Mouse (Mus musculus): ENCODE data around the gene Adcy7. TPM values are rescaled to one million over a fixed set of nuclear protein-coding genes. Genes with fewer than 3 reads are reported as not detected.
A peak's percentile ranks its signal among the peaks of the same experiment; 100 is the strongest.

The Adcy7 gene
- polyA plus RNA-seq, 1 experiment from 2014 or later: 5.2 TPM

GRCm38 (mm10) chr8:88285469-88286356, 13.5 kb downstream of the Adcy7 start:
- Histone ChIP-seq H3K4me2 (replicated peaks; ENCODE audit: low read depth) (no peak overlapping the region), H3K4me1 (replicated peaks; ENCODE audit: control insufficient read depth, insufficient read depth) (no peaks in the 10 kb centered on the region; the same call in 1 of the 2 replicates), H3K9ac (ENCODE audit: low read length) (no peak overlapping the region), H3K4me3 (ENCODE audit: low read depth, low read length) (no peak overlapping the region), H3K9me3 (ENCODE audit: control insufficient read depth, low read length) (no peaks in the 10 kb centered on the region), H3K27me3 (ENCODE audit: control insufficient read depth, insufficient read depth, low read length) (no peaks in the 10 kb centered on the region), H3K36me3 (ENCODE audit: control insufficient read depth, insufficient read depth, low read length) (no peaks in the 10 kb centered on the region), H3K27ac (replicated peaks) (no peak overlapping the region)
- no peak for TF ChIP-seq EP300 (optimal IDR thresholded peaks at IDR 0.05)
- peak; percentile 43 for TF ChIP-seq CTCF (IDR thresholded peaks at IDR 0.05; ENCODE audit: low read depth)
- ATAC-seq (ENCODE audit: low FRiP score, low TSS enrichment) (no peak), DNase-seq (ENCODE audit: low spot score) (no peak)
- WGBS: 79% methylated on average over 6 of the region's 8 CpGs

- no peak for DNase-seq (ENCODE audit: low spot score)
Observed at GRCm38 (mm10) chr8:88286421-88286960, 14.3 kb downstream of the Adcy7 start.

GRCm38 (mm10) chr8:88288622-88289242, 16.5 kb downstream of the Adcy7 start:
- no peaks in the 10 kb centered on the region for H3K9me3 ChIP-seq (ENCODE audit: control insufficient read depth, low read length)
- no peak overlapping the region for H3K4me3 ChIP-seq (ENCODE audit: low read depth, low read length)
- no peak overlapping the region for H3K4me2 ChIP-seq (replicated peaks; ENCODE audit: low read depth)
- no peak for DNase-seq (ENCODE audit: low spot score)
- H3K27me3 ChIP-seq (ENCODE audit: control insufficient read depth, insufficient read depth, low read length): no peaks in the 10 kb centered on the region
- no peaks in the 10 kb centered on the region for H3K36me3 ChIP-seq (ENCODE audit: control insufficient read depth, insufficient read depth, low read length)
- 53% methylated on average over 12 of the region's 12 CpGs for WGBS
- H3K4me1 ChIP-seq (replicated peaks; ENCODE audit: control insufficient read depth, insufficient read depth): no peaks in the 10 kb centered on the region
- H3K9ac ChIP-seq (ENCODE audit: low read length): no peak overlapping the region
- H3K27ac ChIP-seq (replicated peaks): peak overlapping the region; percentile 40; the same call in 1 of the 2 replicates
- TF ChIP-seq EP300 (optimal IDR thresholded peaks at IDR 0.05) (no peak), CTCF (IDR thresholded peaks at IDR 0.05; ENCODE audit: low read depth) (no peak)
- peak; percentile 26; the same call in 1 of the 2 replicates for ATAC-seq (ENCODE audit: low FRiP score, low TSS enrichment)

More at GRCm38 (mm10) chr8:88286421-88286960, 14.3 kb downstream of the Adcy7 start:
- Histone ChIP-seq H3K9ac (ENCODE audit: low read length) (no peak overlapping the region), H3K9me3 (ENCODE audit: control insufficient read depth, low read length) (no peaks in the 10 kb centered on the region), H3K36me3 (ENCODE audit: control insufficient read depth, insufficient read depth, low read length) (no peaks in the 10 kb centered on the region), H3K4me3 (ENCODE audit: low read depth, low read length) (no peak overlapping the region), H3K4me2 (replicated peaks; ENCODE audit: low read depth) (no peak overlapping the region), H3K4me1 (replicated peaks; ENCODE audit: control insufficient read depth, insufficient read depth) (no peaks in the 10 kb centered on the region; the same call in 1 of the 2 replicates), H3K27me3 (ENCODE audit: control insufficient read depth, insufficient read depth, low read length) (no peaks in the 10 kb centered on the region), H3K27ac (replicated peaks) (no peak overlapping the region)
- no peak for ATAC-seq (ENCODE audit: low FRiP score, low TSS enrichment)
- no peak for TF ChIP-seq CTCF (IDR thresholded peaks at IDR 0.05; ENCODE audit: low read depth)
- no peak for TF ChIP-seq EP300 (optimal IDR thresholded peaks at IDR 0.05)
- WGBS: 78% methylated on average over 14 of the region's 14 CpGs

GRCm38 (mm10) chr8:88289901-88290300, 17.7 kb downstream of the Adcy7 start:
- H3K27ac ChIP-seq (replicated peaks): no peak overlapping the region
- ATAC-seq (ENCODE audit: low FRiP score, low TSS enrichment) (no peak), DNase-seq (ENCODE audit: low spot score) (no peak)
- H3K9me3 ChIP-seq (ENCODE audit: control insufficient read depth, low read length): no peaks in the 10 kb centered on the region
- no peaks in the 10 kb centered on the region for H3K27me3 ChIP-seq (ENCODE audit: control insufficient read depth, insufficient read depth, low read length)
- WGBS: 69% methylated on average over 1 of the region's 1 CpGs
- H3K4me3 ChIP-seq (ENCODE audit: low read depth, low read length): no peak overlapping the region
- TF ChIP-seq CTCF (IDR thresholded peaks at IDR 0.05; ENCODE audit: low read depth) (peak; percentile 6; the same call in 1 of the 2 replicates), EP300 (optimal IDR thresholded peaks at IDR 0.05) (no peak)
- no peak overlapping the region for H3K9ac ChIP-seq (ENCODE audit: low read length)
- H3K4me1 ChIP-seq (replicated peaks; ENCODE audit: control insufficient read depth, insufficient read depth): no peaks in the 10 kb centered on the region
- H3K4me2 ChIP-seq (replicated peaks; ENCODE audit: low read depth): no peak overlapping the region
- H3K36me3 ChIP-seq (ENCODE audit: control insufficient read depth, insufficient read depth, low read length): no peaks in the 10 kb centered on the region

- no peaks in the 10 kb centered on the region for H3K27me3 ChIP-seq (ENCODE audit: control insufficient read depth, insufficient read depth, low read length)
- TF ChIP-seq EP300 (optimal IDR thresholded peaks at IDR 0.05): no peak
- no peak for TF ChIP-seq CTCF (IDR thresholded peaks at IDR 0.05; ENCODE audit: low read depth)
- H3K4me2 ChIP-seq (replicated peaks; ENCODE audit: low read depth): no peak overlapping the region
- no peaks in the 10 kb centered on the region for H3K4me1 ChIP-seq (replicated peaks; ENCODE audit: control insufficient read depth, insufficient read depth)
- no peak overlapping the region for H3K4me3 ChIP-seq (ENCODE audit: low read depth, low read length)
- H3K9ac ChIP-seq (ENCODE audit: low read length): no peak overlapping the region
- 77% methylated on average over 13 of the region's 13 CpGs for WGBS
- no peak overlapping the region for H3K27ac ChIP-seq (replicated peaks)
- no peaks in the 10 kb centered on the region for H3K9me3 ChIP-seq (ENCODE audit: control insufficient read depth, low read length)
- ATAC-seq (ENCODE audit: low FRiP score, low TSS enrichment) (no peak), DNase-seq (ENCODE audit: low spot score) (no peak)
- no peaks in the 10 kb centered on the region for H3K36me3 ChIP-seq (ENCODE audit: control insufficient read depth, insufficient read depth, low read length)
Observed at GRCm38 (mm10) chr8:88290326-88291304, 18.4 kb downstream of the Adcy7 start.

Measured in stomach, postnatal 0 days (tissue).